Mouse (Mus musculus) Patski (cell line): Measurements from ENCODE around the gene Zdhhc19. TPM values are rescaled to one million over a fixed set of nuclear protein-coding genes. Genes with fewer than 3 reads are reported as not detected.

Source experiments
- ATAC-seq: fragments of 100-300 bp; one replicate; pipeline ENCODE4 v1.8.0; 2021
- CTCF ChIA-PET: fragments of 350-600 bp; sonication (Branson Sonifier 250); formaldehyde crosslinking; loops from one replicate; lab custom pipeline; 2022; ENCODE audit warnings: inconsistent platforms; lab: Charles Lee
- POLR2A ChIA-PET: fragments of 350-600 bp; sonication (Branson Sonifier 250); formaldehyde crosslinking; loops from one replicate; lab custom pipeline; 2022; ENCODE audit warnings: antibody characterized with exemption, inconsistent platforms; lab: Charles Lee
- DNase-seq: peaks from one replicate; pipeline ENCODE4 v3.0.0-alpha.2; 2011; ENCODE audit warnings: low read depth, low spot score
- H3K27me3 ChIP-seq: fragments of 371-371 bp; one replicate; pipeline ENCODE4 v1.5.1; 2021
- CTCF ChIP-seq: fragments of 100-300 bp; IDR thresholded peaks from one replicate; pipeline ENCODE4 v1.5.1; 2021
- in situ Hi-C: fragments of 300-500 bp; cut with MboI; formaldehyde crosslinking; loops from 3 replicates; pipeline ENCODE4 v1.11.1; 2018; ENCODE audit warnings: low pct_unique_long_range_greater_than_20kb, mixed read lengths
- polyA plus RNA-seq: library from polyadenylated mRNA; unstranded; gene quantifications from one replicate; pipeline ENCODE4 v1.2.3, GENCODE M21; 2021

Zdhhc19 gene
- polyA plus RNA-seq, 1 experiment from 2014 or later: not detected

GRCm38 (mm10) chr16:32547156-32548068 is 51.3 kb downstream of the Zdhhc19 start:
- in situ Hi-C loops: no loop called here
- CTCF ChIA-PET: no interaction called here

GRCm38 (mm10) chr16:32550084-32550483 is 54.0 kb downstream of the Zdhhc19 start:
- ChIA-PET CTCF (interaction anchor here (0.8 kb wide), 1 partner anchor 9 kb away, joined by 3 read pairs; no protein-coding TSS in a partner anchor), POLR2A (no interaction called here)
- ATAC-seq (no peak), DNase-seq (no peak)
- no peaks in the 10 kb centered on the region for H3K27me3 ChIP-seq
- in situ Hi-C loops: no loop called here
- TF ChIP-seq CTCF: no peak

More at GRCm38 (mm10) chr16:32547156-32548068, 51.3 kb downstream of the Zdhhc19 start:
- peaks cover 7% of the 10 kb centered on the region for H3K27me3 ChIP-seq
- no peak for ATAC-seq
- POLR2A ChIA-PET: no interaction called here
- DNase-seq: no peak
- no peak for TF ChIP-seq CTCF

DNA sequence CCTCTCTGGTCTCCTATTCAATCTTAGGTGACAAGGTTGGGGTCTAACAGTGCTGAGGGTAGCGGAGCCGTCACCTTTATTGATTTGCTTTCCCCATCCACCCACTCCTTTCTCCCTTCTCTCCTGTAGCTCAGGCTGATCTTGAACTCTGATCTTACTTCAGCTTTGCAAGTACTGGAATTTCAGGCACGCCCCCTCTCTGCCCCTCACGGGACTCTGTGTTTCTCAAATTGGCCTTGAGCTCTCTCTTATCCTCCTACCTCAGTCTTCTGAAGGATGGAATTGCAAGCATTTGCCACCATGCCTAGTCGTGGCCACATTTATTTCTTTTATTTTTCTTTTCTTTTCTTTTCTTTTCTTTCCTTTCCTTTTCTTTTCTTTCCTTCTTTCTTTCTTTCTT is 54.4 kb downstream of the Zdhhc19 start:
- ChIA-PET POLR2A (no interaction called here), CTCF (interaction anchor here (0.8 kb wide), 1 partner anchor 9 kb away, joined by 3 read pairs; no protein-coding TSS in a partner anchor)
- H3K27me3 ChIP-seq: no peaks in the 10 kb centered on the region
- DNase-seq (no peak), ATAC-seq (no peak)
- TF ChIP-seq CTCF: no peak
- in situ Hi-C loops: no loop called here

- no peak for DNase-seq
- ChIA-PET CTCF (no interaction called here), POLR2A (interaction anchor here (0.5 kb wide), 1 partner anchor 525 kb away, joined by 6 read pairs; no protein-coding TSS in a partner anchor)
Observed at GRCm38 (mm10) chr16:32551346-32551747, 55.3 kb downstream of the Zdhhc19 start.

DNA sequence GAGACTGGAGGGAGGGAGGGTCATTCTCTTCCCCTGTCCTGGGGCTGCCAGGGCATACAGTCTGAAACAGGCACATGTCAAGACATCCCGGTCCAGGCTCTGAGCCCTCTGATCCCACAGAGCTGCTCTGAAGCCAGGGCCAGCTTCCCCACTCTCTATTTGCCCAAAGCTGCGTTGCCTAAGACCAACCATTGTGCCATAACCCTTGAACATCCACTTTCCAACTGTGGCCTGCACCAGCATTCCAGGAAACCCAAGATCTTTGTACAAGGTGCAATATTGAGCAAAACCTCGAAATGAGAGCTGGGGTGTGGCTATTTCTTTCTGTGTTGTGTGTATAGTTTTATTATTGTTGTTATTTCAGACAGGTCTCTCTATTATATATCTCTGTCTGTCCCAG is 59.5 kb downstream of the Zdhhc19 start:
- no peak for TF ChIP-seq CTCF
- H3K27me3 ChIP-seq: no peaks in the 10 kb centered on the region
- CTCF ChIA-PET: no interaction called here
- DNase-seq: no peak
- ATAC-seq: no peak
- POLR2A ChIA-PET: no interaction called here
- in situ Hi-C loops: no loop called here

More at GRCm38 (mm10) chr16:32551346-32551747, 55.3 kb downstream of the Zdhhc19 start:
- ATAC-seq: no peak
- no peak for TF ChIP-seq CTCF
- in situ Hi-C loops: no loop called here
- H3K27me3 ChIP-seq: no peaks in the 10 kb centered on the region

DNA sequence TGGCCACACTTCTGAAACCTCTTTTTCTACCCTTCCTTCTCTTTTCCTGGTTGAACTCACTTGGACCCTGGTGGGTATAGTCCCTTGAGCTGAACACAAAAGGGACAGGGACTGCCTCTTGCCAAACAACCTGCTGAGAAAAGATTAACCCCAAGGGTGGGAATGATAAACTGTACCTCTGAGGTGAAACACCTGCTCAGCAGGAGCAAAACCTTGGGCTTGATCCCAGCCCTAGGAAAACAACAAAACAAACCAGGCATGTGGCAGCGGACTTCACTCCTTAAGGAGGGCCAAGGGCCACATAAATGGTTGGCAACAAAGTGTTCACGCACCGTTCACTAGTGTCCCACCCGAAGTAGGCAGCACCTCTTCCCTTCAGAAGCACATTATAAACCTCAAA is 63.4 kb downstream of the Zdhhc19 start:
- no peak for ATAC-seq
- TF ChIP-seq CTCF: no peak
- no peak for DNase-seq
- ChIA-PET POLR2A (no interaction called here), CTCF (no interaction called here)
- H3K27me3 ChIP-seq: no peaks in the 10 kb centered on the region
- in situ Hi-C loops: no loop called here

DNA sequence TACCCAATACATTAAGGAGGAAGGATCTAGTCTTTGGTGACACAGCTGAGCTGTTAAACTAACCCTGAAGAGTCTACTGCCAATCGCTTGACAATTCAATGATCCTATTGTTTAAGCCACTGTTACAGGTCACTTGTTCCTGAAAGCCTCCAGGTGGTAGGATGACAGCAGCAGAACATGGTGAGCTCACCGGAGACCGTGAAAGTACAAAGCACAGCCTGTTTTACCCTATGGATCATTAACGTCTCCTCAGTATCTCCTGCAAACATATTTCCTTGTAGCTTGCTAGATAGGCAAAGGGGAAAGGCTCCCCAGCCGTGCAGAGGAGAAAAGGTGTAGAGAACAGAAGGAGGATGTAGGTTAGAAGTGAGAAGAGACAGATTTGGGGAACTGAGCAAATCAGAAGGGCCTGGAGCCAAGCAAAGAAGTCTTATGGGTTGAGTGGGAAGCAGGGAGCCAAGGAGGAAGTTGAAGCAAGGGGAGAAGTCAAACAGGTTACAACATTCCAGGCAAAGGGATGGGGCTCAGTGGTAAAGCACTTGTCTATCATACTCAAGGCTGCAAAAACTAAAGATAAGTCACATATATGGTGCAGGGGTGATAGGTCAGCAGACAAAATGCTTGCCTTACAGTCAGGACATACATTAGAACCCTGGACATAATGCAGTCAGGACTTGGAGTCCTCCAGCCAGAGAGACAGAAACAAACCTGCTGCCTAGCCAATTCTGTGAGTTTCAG is 67.2 kb downstream of the Zdhhc19 start:
- peaks cover 3% of the 10 kb centered on the region for H3K27me3 ChIP-seq
- ATAC-seq: no peak
- DNase-seq: no peak
- TF ChIP-seq CTCF: no peak
- ChIA-PET CTCF (interaction anchor here (1.4 kb wide), 1 partner anchor 21 kb away, joined by 5 read pairs; no protein-coding TSS in a partner anchor), POLR2A (no interaction called here)
- in situ Hi-C loops: no loop called here

- DNase-seq: no peak
- no peak for TF ChIP-seq CTCF
- CTCF ChIA-PET: interaction anchor here (1.0 kb wide), 1 partner anchor 37 kb away, joined by 3 read pairs; no protein-coding TSS in a partner anchor
- H3K27me3 ChIP-seq: peaks cover 3% of the 10 kb centered on the region
- in situ Hi-C loops: no loop called here
- POLR2A ChIA-PET: interaction anchor here (0.6 kb wide), 1 partner anchor 35 kb away, joined by 3 read pairs; no protein-coding TSS in a partner anchor
- ATAC-seq: no peak
Observed at GRCm38 (mm10) chr16:32567282-32567681, 71.2 kb downstream of the Zdhhc19 start.

- ChIA-PET CTCF (interaction anchor here (1.0 kb wide), 1 partner anchor 38 kb away, joined by 3 read pairs; no protein-coding TSS in a partner anchor), POLR2A (interaction anchor here (0.5 kb wide), 1 partner anchor 119 kb away, joined by 3 read pairs; no protein-coding TSS in a partner anchor)
- in situ Hi-C loops: no loop called here
- H3K27me3 ChIP-seq: peaks cover 7% of the 10 kb centered on the region
- TF ChIP-seq CTCF: no peak
- no peak for DNase-seq
- ATAC-seq: no peak
Observed at GRCm38 (mm10) chr16:32568401-32568800, 72.3 kb downstream of the Zdhhc19 start.

DNA sequence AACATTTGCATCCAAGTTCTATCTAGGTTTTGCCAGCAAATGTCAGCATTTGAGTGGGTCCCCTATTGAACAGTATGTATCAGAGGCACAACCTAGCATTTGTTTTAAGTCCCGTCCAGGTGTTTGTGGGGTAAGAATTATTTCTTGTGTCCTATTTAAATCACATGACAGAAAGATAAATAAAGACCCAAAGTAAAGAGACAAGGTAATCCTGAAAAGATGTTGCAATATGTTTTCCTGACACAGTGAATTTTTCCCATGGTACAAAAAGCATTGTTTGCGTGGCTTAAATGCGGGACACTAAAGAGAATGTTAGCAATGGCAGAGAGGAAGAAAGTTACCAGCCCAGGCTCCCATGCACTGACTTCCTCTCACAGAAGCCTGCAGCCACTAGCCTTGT is 74.0 kb downstream of the Zdhhc19 start:
- peaks cover 6% of the 10 kb centered on the region for H3K27me3 ChIP-seq
- in situ Hi-C loops: no loop called here
- ATAC-seq: no peak
- ChIA-PET POLR2A (no interaction called here), CTCF (no interaction called here)
- no peak for TF ChIP-seq CTCF
- no peak for DNase-seq
